Mouse (Mus musculus): ENCODE results near the gene Spata33. TPM values are rescaled to one million over a fixed set of nuclear protein-coding genes. Genes with fewer than 3 reads are reported as not detected.
A peak's percentile ranks its signal among the peaks of the same experiment; 100 is the strongest.
"Not testable (repeated sequence)": the region's sequence is repeated elsewhere in the genome, so short reads cannot be mapped to it uniquely, and the experiment has no call there.

Spata33 gene
- 0.87 and 1.4 TPM in 2 replicates for polyA plus RNA-seq (2012; ENCODE audit: insufficient read depth, insufficient read length, missing spikeins)

- TF ChIP-seq CTCF (IDR thresholded peaks at IDR 0.05; ENCODE audit: low read depth, low read length) (peak; percentile 43; the same call in 1 of the 2 replicates), POLR2A (IDR thresholded peaks at IDR 0.05; ENCODE audit: borderline replicate concordance, low read depth, low read length) (no peak)
- Histone ChIP-seq H3K4me3 (ENCODE audit: insufficient read depth, low read length) (peak within 1 kb of the TSS; percentile 96), H3K27ac (ENCODE audit: insufficient read depth, low read depth, low read length) (peak within 1 kb of the TSS; percentile 30), H3K4me1 (ENCODE audit: control insufficient read depth, insufficient read depth, low read length) (peaks cover 9% of the 10 kb centered on the region)
Observed at GRCm38 (mm10) chr8:123212321-123213117, at the start of gene Spata33, which contains the start of gene Chmp1a. Gene Spata33, plus strand, starts transcription at chr8:123212832. Gene Chmp1a, minus strand, starts transcription at chr8:123212763.

DNA sequence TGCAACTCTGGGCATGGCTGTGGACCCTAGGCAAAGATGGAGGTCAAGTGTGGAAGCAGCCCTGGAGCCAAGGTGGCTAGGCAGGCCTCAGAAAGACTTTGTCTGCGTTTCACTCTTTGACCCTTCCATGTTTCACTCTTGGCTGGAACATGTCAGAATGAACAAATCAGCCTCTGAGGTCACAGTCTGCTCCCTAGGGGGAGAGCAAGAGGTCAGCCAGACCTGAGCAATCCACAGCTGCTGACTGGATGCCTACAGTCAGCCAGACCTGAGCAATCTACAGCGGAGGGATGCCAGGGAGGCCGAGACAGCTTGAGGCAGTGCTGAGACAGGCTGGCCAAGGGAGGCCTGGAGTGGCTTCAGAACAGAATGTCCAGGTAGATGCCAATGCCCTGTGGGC lies 31.2 kb upstream of the Spata33 start:
- TF ChIP-seq CTCF (IDR thresholded peaks at IDR 0.05; ENCODE audit: low read depth, low read length) (no peak), POLR2A (IDR thresholded peaks at IDR 0.05; ENCODE audit: borderline replicate concordance, low read depth, low read length) (no peak)

DNA sequence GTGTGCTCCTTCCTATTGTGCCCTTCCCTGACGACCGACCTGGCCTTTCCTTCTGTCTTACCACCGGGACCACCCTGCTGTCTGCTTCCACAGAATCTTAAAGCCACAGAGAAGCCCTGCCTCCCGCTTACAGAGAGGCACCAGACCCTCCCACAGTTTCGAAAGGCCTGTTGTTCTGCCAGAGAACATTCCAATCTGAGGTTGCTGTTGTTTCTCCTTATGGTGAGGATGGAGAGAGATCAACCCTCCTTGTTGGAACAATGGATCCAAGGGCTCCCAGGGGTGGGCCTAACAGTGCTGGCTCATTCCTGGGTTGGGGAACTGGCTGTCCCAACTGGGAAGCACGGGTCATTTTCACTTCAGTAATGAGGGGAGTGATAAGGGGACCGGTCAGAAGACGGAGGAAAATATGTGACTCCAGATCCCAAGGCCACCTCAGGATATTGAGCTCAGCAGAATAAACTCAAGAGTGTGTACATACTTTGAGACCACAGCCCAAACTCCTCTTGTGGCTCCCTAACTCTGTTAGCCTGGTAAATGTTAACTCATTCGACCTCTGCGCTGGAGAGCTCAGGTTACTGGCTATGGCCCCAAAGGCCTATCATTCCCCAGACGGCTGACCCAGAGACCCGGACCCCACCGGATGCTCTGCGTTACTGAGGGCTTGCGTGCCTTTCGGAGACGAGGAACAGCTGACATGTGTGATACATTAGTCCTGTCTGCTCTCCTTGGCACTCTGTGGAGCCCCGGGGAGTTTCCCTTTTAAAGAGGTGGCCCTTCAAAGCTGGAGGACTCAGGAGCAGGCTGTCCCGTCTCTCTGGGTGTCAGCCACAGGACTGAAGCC lies 26.8 kb upstream of the Spata33 start, which contains the start of gene Dpep1:
TSS of gene Dpep1 (plus strand) at position 677 of the 844 bp plus-strand sequence.
- Histone ChIP-seq H3K27ac (ENCODE audit: insufficient read depth, low read depth, low read length) (no peak within 1 kb of the TSS), H3K4me1 (ENCODE audit: control insufficient read depth, insufficient read depth, low read length) (peaks cover 9% of the 10 kb centered on the region), H3K4me3 (ENCODE audit: insufficient read depth, low read length) (no peak within 1 kb of the TSS)
- no peak for TF ChIP-seq POLR2A (IDR thresholded peaks at IDR 0.05; ENCODE audit: borderline replicate concordance, low read depth, low read length)
- TF ChIP-seq CTCF (IDR thresholded peaks at IDR 0.05; ENCODE audit: low read depth, low read length), result no peak

More for the DNA sequence above, 31.2 kb upstream of the Spata33 start:
- Histone ChIP-seq H3K27ac (ENCODE audit: insufficient read depth, low read depth, low read length) (no peak overlapping the region), H3K4me3 (ENCODE audit: insufficient read depth, low read length) (no peak overlapping the region), H3K4me1 (ENCODE audit: control insufficient read depth, insufficient read depth, low read length) (no peaks in the 10 kb centered on the region)

GRCm38 (mm10) chr8:123188006-123188405 lies 24.6 kb upstream of the Spata33 start:
- Histone ChIP-seq H3K4me3 (ENCODE audit: insufficient read depth, low read length) (no peak overlapping the region), H3K4me1 (ENCODE audit: control insufficient read depth, insufficient read depth, low read length) (peaks cover 11% of the 10 kb centered on the region), H3K27ac (ENCODE audit: insufficient read depth, low read depth, low read length) (no peak overlapping the region)
- TF ChIP-seq CTCF (IDR thresholded peaks at IDR 0.05; ENCODE audit: low read depth, low read length) (no peak), POLR2A (IDR thresholded peaks at IDR 0.05; ENCODE audit: borderline replicate concordance, low read depth, low read length) (no peak)

- H3K27ac ChIP-seq (ENCODE audit: insufficient read depth, low read depth, low read length), result no peak overlapping the region
- H3K4me1 ChIP-seq (ENCODE audit: control insufficient read depth, insufficient read depth, low read length), result peaks cover 11% of the 10 kb centered on the region
- TF ChIP-seq CTCF (IDR thresholded peaks at IDR 0.05; ENCODE audit: low read depth, low read length) (no peak), POLR2A (IDR thresholded peaks at IDR 0.05; ENCODE audit: borderline replicate concordance, low read depth, low read length) (no peak)
- no peak overlapping the region for H3K4me3 ChIP-seq (ENCODE audit: insufficient read depth, low read length)
Observed at GRCm38 (mm10) chr8:123188841-123189240, 23.8 kb upstream of the Spata33 start.

DNA sequence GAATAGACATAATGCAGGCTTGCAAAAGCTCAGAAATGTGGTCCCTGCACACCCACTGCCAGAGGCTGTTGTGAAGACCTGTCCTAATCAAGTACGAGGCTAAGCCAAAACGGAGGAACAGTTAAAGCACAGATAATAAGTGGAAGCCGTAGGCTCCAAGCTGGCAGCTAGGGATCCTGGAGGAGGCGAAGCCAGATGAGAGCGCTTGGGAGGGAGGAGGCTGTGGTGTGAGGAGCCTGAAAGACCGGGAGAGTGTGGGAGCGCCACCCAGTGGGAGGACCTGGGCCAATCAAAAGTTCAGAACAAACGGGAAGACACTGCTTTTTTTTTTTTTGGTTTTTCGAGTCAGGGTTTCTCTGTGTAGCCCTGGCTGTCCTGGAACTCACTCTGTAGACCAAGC lies 22.0 kb upstream of the Spata33 start:
- H3K4me3 ChIP-seq (ENCODE audit: insufficient read depth, low read length), result no peak overlapping the region
- peak; percentile 31; the same call in 1 of the 2 replicates for TF ChIP-seq CTCF (IDR thresholded peaks at IDR 0.05; ENCODE audit: low read depth, low read length)
- TF ChIP-seq POLR2A (IDR thresholded peaks at IDR 0.05; ENCODE audit: borderline replicate concordance, low read depth, low read length), result no peak
- H3K27ac ChIP-seq (ENCODE audit: insufficient read depth, low read depth, low read length), result no peak overlapping the region
- peaks cover 11% of the 10 kb centered on the region for H3K4me1 ChIP-seq (ENCODE audit: control insufficient read depth, insufficient read depth, low read length)

- TF ChIP-seq CTCF (IDR thresholded peaks at IDR 0.05; ENCODE audit: low read depth, low read length), result no peak
- no peak for TF ChIP-seq POLR2A (IDR thresholded peaks at IDR 0.05; ENCODE audit: borderline replicate concordance, low read depth, low read length)
- H3K27ac ChIP-seq (ENCODE audit: insufficient read depth, low read depth, low read length), result no peak overlapping the region
- no peak overlapping the region for H3K4me3 ChIP-seq (ENCODE audit: insufficient read depth, low read length)
- H3K4me1 ChIP-seq (ENCODE audit: control insufficient read depth, insufficient read depth, low read length), result peaks cover 11% of the 10 kb centered on the region
Observed at GRCm38 (mm10) chr8:123191908-123192307, 20.7 kb upstream of the Spata33 start.

DNA sequence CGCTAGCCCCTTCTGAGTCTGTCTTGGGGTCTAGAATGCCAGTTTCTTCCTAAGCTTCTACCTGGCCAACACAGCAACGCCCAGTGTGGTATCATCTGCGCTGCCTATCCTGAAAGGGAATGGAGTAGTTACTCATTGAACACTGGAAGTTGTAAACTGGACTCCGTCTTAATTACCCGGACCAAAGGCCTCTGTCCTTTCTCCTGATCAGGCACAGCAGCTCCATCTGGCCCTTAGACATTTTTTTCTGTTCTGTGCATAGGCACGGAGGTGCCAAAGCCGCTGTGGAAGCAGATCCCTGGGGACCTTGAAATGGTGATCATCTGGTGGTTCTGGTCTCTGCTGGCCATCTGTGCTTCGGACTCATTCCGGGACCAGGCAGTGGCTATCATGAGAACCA lies 18.9 kb upstream of the Spata33 start:
- Histone ChIP-seq H3K4me1 (ENCODE audit: control insufficient read depth, insufficient read depth, low read length) (peaks cover 6% of the 10 kb centered on the region), H3K27ac (ENCODE audit: insufficient read depth, low read depth, low read length) (no peak overlapping the region), H3K4me3 (ENCODE audit: insufficient read depth, low read length) (no peak overlapping the region)
- TF ChIP-seq POLR2A (IDR thresholded peaks at IDR 0.05; ENCODE audit: borderline replicate concordance, low read depth, low read length) (no peak), CTCF (IDR thresholded peaks at IDR 0.05; ENCODE audit: low read depth, low read length) (no peak)

DNA sequence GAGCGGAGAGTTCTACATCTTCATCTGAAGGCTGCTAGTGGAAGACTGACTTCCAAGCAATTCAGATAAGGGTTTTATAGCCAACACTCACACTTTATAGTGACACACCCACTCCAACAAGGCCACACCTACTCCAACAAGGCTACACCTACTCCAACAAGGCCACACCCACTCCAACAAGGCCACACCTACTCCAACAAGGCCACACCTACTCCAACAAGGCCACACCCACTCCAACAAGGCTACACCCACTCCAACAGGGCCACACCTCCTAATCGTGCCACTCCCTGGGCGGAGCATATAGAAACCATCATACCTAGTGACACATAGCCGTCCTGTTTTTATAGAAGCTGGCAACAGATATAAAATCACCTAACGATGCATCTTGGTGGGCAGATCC lies 15.6 kb upstream of the Spata33 start:
- H3K4me1 ChIP-seq (ENCODE audit: control insufficient read depth, insufficient read depth, low read length); H3K4me3 ChIP-seq (ENCODE audit: insufficient read depth, low read length); H3K27ac ChIP-seq (ENCODE audit: insufficient read depth, low read depth, low read length): not testable (repeated sequence)

DNA sequence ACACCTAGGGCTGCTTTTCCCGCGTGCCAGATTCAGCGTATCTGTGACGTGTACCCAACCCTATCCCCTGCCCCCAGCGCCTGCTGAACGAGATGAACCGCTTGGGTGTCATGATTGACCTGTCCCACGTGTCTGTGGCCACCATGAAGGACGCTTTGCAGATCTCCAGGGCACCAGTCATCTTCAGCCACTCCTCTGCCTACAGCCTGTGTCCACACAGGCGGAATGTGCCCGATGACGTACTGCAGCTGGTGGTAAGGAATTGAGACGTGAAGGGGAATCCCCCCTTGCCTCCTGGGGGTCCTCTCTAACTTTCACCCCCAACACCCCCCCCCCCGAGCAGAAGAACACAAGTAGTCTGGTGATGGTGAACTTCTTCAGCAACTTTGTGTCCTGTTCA lies 12.8 kb upstream of the Spata33 start:
- Histone ChIP-seq H3K4me3 (ENCODE audit: insufficient read depth, low read length) (no peak overlapping the region), H3K4me1 (ENCODE audit: control insufficient read depth, insufficient read depth, low read length) (no peaks in the 10 kb centered on the region), H3K27ac (ENCODE audit: insufficient read depth, low read depth, low read length) (no peak overlapping the region)
- TF ChIP-seq CTCF (IDR thresholded peaks at IDR 0.05; ENCODE audit: low read depth, low read length) (no peak), POLR2A (IDR thresholded peaks at IDR 0.05; ENCODE audit: borderline replicate concordance, low read depth, low read length) (no peak)

All from bone marrow macrophage, adult 2 months (primary cell).